Comparison of ENCODE assay signal across 16 mouse cellular contexts in genomic region chr2:135283783-135284182, GRCm38 (mm10).
A peak's percentile ranks its signal among the peaks of the same experiment; 100 is the strongest.
DNase-seq lines count a peak whose midpoint lies in the region; ATAC-seq and TF ChIP-seq lines count a peak whose summit lies in the region.
"Had no signal": no experiment of that assay in that cellular context is flagged by ENCODE, and none has a peak within 500 bp of the region (broad histone marks: within the 10 kb centered on the region; RNA-seq: fewer than 3 reads in every experiment).

No protein-coding gene starts in this region.

- H3K27ac ChIP-seq in forebrain, postnatal 0 days (ENCODE audit: low read depth, low read length), result no peak overlapping the region
- H3K27ac ChIP-seq in forebrain, embryonic 14.5 days (ENCODE audit: low read depth, low read length), result no peak overlapping the region
- H3K27ac ChIP-seq in left cerebral cortex, adult 2 months, result no peak overlapping the region
- H3K27ac ChIP-seq: midbrain, embryonic 15.5 days; neural tube, embryonic 13.5 days had no signal

- H3K4me2 ChIP-seq in forebrain, postnatal 0 days (ENCODE audit: low read depth), result no peak overlapping the region
- H3K4me2 ChIP-seq in forebrain, embryonic 14.5 days (ENCODE audit: low read length), result no peak overlapping the region
- H3K4me2 ChIP-seq: midbrain, embryonic 15.5 days; neural tube, embryonic 13.5 days had no signal

- no peak overlapping the region for H3K4me3 ChIP-seq in forebrain, postnatal 0 days (ENCODE audit: low read depth, low read length)
- no peak overlapping the region for H3K4me3 ChIP-seq in forebrain, embryonic 14.5 days (ENCODE audit: low read depth, low read length)
- H3K4me3 ChIP-seq in left cerebral cortex, adult 2 months, result no peak overlapping the region
- H3K4me3 ChIP-seq: erythroblast, embryonic 14.5 days; midbrain, embryonic 15.5 days; neural tube, embryonic 13.5 days had no signal

- DNase-seq in forebrain, postnatal 0 days, result no peak
- DNase-seq in forebrain, embryonic 14.5 days (ENCODE audit: low spot score), result no peak
- DNase-seq in left cerebral cortex, adult 2 months (ENCODE audit: extremely low spot score in 1 of 2, low spot score in 2 of 2), result no peak
- DNase-seq in left cerebral cortex, postnatal 4 days, result no peak
- peak; percentile 4 for DNase-seq in 416B (ENCODE audit: low read depth)
- DNase-seq in brain, embryonic 14.5 days (ENCODE audit: low read depth), result peak; percentile 32
- DNase-seq in frontal cortex, postnatal 10 days (ENCODE audit: low spot score in 2 of 2), result no peak
- no peak for DNase-seq in MN1 (ENCODE audit: low spot score)
- DNase-seq: adrenal gland, adult 2 months; B cell, adult 2 months; cerebellum, postnatal 10 days; heart, postnatal 36 days; right cerebral cortex, adult 18-20 months had no signal

- H3K9me3 ChIP-seq in forebrain, postnatal 0 days (ENCODE audit: low read length), result no peaks in the 10 kb centered on the region
- no peaks in the 10 kb centered on the region for H3K9me3 ChIP-seq in forebrain, embryonic 14.5 days (replicated peaks; ENCODE audit: control insufficient read depth, low read length)
- H3K9me3 ChIP-seq: midbrain, embryonic 15.5 days; neural tube, embryonic 13.5 days had no signal

- TF ChIP-seq POLR2A in brain, embryonic 14.5 days (IDR thresholded peaks at IDR 0.05; ENCODE audit: borderline replicate concordance, extremely low read depth, insufficient read depth, insufficient read length, poor library complexity, severe bottlenecking), result no peak

- no peaks in the 10 kb centered on the region for H3K27me3 ChIP-seq in forebrain, postnatal 0 days (ENCODE audit: insufficient read depth, low read length)
- H3K27me3 ChIP-seq in forebrain, embryonic 14.5 days (replicated peaks; ENCODE audit: control insufficient read depth, insufficient read depth, low read length), result no peaks in the 10 kb centered on the region
- H3K27me3 ChIP-seq: midbrain, embryonic 15.5 days; neural tube, embryonic 13.5 days had no signal

- ATAC-seq in forebrain, postnatal 0 days, result no peak
- ATAC-seq in forebrain, embryonic 14.5 days, result no peak
- ATAC-seq: midbrain, embryonic 15.5 days had no signal

- intact Hi-C loops in left cerebral cortex, adult 2 months (cut with DNase I), result loop anchor here (2.0 kb wide), 1 partner anchor 505 kb away; no protein-coding TSS in a partner anchor
- intact Hi-C loops in left cerebral cortex, postnatal 4 days (cut with DNase I), result no loop called here

- WGBS in forebrain, postnatal 0 days, result 69% methylated on average over 3 of the region's 3 CpGs
- 75% methylated on average over 3 of the region's 3 CpGs for WGBS in forebrain, embryonic 14.5 days

- peak; percentile 50 for TF ChIP-seq CTCF in forebrain, postnatal 0 days (IDR thresholded peaks at IDR 0.05; ENCODE audit: low read depth)
- TF ChIP-seq CTCF in left cerebral cortex, adult 2 months (IDR thresholded peaks at IDR 0.05), result peak; percentile 50
- peak; percentile 17; the same call in 1 of the 2 replicates for TF ChIP-seq CTCF in brain, embryonic 14.5 days (IDR thresholded peaks at IDR 0.05; ENCODE audit: borderline replicate concordance, extremely low read depth, insufficient read depth, insufficient read length)

- H3K36me3 ChIP-seq in forebrain, postnatal 0 days (ENCODE audit: insufficient read depth), result no peaks in the 10 kb centered on the region
- no peaks in the 10 kb centered on the region for H3K36me3 ChIP-seq in forebrain, embryonic 14.5 days (ENCODE audit: control insufficient read depth, insufficient read depth, low read length)
- H3K36me3 ChIP-seq: midbrain, embryonic 15.5 days; neural tube, embryonic 13.5 days had no signal

- peaks cover 4% of the 10 kb centered on the region; the same call in 1 of the 2 replicates for H3K4me1 ChIP-seq in forebrain, postnatal 0 days (ENCODE audit: insufficient read depth)
- no peaks in the 10 kb centered on the region for H3K4me1 ChIP-seq in forebrain, embryonic 14.5 days (ENCODE audit: control insufficient read depth, insufficient read depth, low read length)
- H3K4me1 ChIP-seq: midbrain, embryonic 15.5 days; neural tube, embryonic 13.5 days had no signal

- no peak overlapping the region for H3K9ac ChIP-seq in forebrain, postnatal 0 days
- H3K9ac ChIP-seq in forebrain, embryonic 14.5 days (ENCODE audit: low read length), result no peak overlapping the region
- H3K9ac ChIP-seq: midbrain, embryonic 15.5 days; neural tube, embryonic 13.5 days had no signal

Comparison
In these comparisons a context has a peak if more than half of its experiments do, and no peak if none do; other contexts are left out.
1. DNase-seq: peak in 416B (single experiment) and brain, embryonic 14.5 days (single experiment); none in forebrain, postnatal 0 days (single experiment), forebrain, embryonic 14.5 days (single experiment), left cerebral cortex, adult 2 months (0 of 2), left cerebral cortex, postnatal 4 days (single experiment), frontal cortex, postnatal 10 days (0 of 2) and MN1 (single experiment).
2. Peak in every context shown above with its lines, with median percentiles within 50 percentile points of each other: CTCF ChIP-seq.